Comparison of ENCODE assay signal across 8 mouse cellular contexts in the genomic region with DNA sequence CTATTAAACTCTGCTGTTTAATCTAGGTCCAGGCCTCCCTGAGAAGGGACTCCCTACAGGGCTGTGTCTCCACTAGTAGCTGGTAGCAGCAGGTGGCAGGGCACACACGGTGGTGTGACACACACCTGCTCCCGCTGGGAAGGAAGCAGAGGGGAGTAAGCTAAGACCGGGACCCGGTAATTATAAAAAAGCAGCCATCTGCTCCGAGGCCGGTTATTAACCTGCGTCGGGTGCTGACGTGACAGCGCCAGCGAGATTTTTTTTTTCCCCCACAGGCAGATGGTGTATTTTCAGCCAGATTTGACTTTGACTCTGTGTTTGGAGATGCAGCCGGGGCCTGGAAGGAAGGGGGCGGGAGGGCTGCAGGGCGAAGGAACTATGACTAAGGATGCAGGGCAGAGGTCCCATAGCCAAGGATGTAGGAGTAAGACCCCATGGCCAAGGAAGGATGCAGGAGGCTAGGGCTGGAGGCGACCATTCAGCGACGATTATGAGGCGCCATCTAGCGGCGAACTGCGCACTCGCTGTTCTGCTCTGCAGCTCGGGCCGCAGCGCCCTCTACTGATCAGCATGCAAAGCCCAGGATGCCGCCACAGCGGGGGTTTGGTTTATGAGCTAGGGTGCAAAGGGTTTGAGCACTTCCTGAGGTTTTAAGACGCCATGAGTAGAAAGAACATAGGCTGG. TPM values are rescaled to one million over a fixed set of nuclear protein-coding genes. Genes with fewer than 3 reads are reported as not detected.
A peak's percentile ranks its signal among the peaks of the same experiment; 100 is the strongest.
DNase-seq lines count a peak whose midpoint lies in the region; ATAC-seq and TF ChIP-seq lines count a peak whose summit lies in the region.

No protein-coding gene starts in this region.

- no peaks in the 10 kb centered on the region for H3K79me2 ChIP-seq in myocyte (ENCODE audit: control insufficient read depth, insufficient read depth)

- WGBS in heart, embryonic 14.5 days = 4% methylated on average over 28 of the region's 28 CpGs
- WGBS in liver, embryonic 11.5 days = 6% methylated on average over 28 of the region's 28 CpGs

- H3K36me3 ChIP-seq in heart, embryonic 14.5 days (ENCODE audit: control insufficient read depth, insufficient read depth, low read length) = peaks cover 7% of the 10 kb centered on the region
- H3K36me3 ChIP-seq in liver, embryonic 11.5 days (ENCODE audit: control insufficient read depth, insufficient read depth, low read length) = no peaks in the 10 kb centered on the region
- no peaks in the 10 kb centered on the region for H3K36me3 ChIP-seq in myocyte (ENCODE audit: control insufficient read depth, insufficient read depth)

- ATAC-seq in erythroid progenitor cell, adult 5-6 weeks (replicated peaks; ENCODE audit: low FRiP score, poor library complexity, severe bottlenecking) = peak; percentile 80
- ATAC-seq in heart, embryonic 14.5 days (ENCODE audit: insufficient number of reproducible peaks, insufficient read depth, low FRiP score, low read depth) = peak; percentile 66; the same call in 1 of the 2 replicates
- ATAC-seq in liver, embryonic 11.5 days (replicated peaks; ENCODE audit: low FRiP score) = peak; percentile 82

- H3K27ac ChIP-seq in heart, embryonic 14.5 days (replicated peaks in 1 of 2; ENCODE audit: control insufficient read depth in 1 of 2, insufficient read depth in 1 of 2, low read depth in 2 of 2, low read length in 2 of 2) = no peak overlapping the region
- no peak overlapping the region for H3K27ac ChIP-seq in liver, embryonic 11.5 days (ENCODE audit: low read depth, low read length)

- H3K4me1 ChIP-seq in heart, embryonic 14.5 days (ENCODE audit: control insufficient read depth in 2 of 2, insufficient read depth in 2 of 2, low read length in 2 of 2) = 0 out of 4 replicates have a peak, but pooled peaks cover 0 to 4% of the 10 kb centered on the region in 2 experiments
- no peaks in the 10 kb centered on the region for H3K4me1 ChIP-seq in liver, embryonic 11.5 days (replicated peaks; ENCODE audit: control insufficient read depth, insufficient read depth, low read length)

- TF ChIP-seq POLR2A in myocyte (IDR thresholded peaks at IDR 0.05; ENCODE audit: insufficient read length, low read depth) = no peak

- H3K4me3 ChIP-seq in heart, embryonic 14.5 days (ENCODE audit: control insufficient read depth in 1 of 2, insufficient read depth in 1 of 2, low read depth in 1 of 2, low read length in 2 of 2) = no peak overlapping the region
- no peak overlapping the region for H3K4me3 ChIP-seq in liver, embryonic 11.5 days (ENCODE audit: low read depth, low read length)
- H3K4me3 ChIP-seq in myocyte = no peak overlapping the region

- no peak overlapping the region for H3ac ChIP-seq in myocyte (ENCODE audit: control insufficient read depth, insufficient read length)

- H3K9ac ChIP-seq in heart, embryonic 14.5 days (ENCODE audit: low read length) = peak overlapping the region; percentile 13; the same call in 1 of the 2 replicates
- H3K9ac ChIP-seq in liver, embryonic 11.5 days (ENCODE audit: low read depth, low read length) = no peak overlapping the region

- H3K9me3 ChIP-seq in heart, embryonic 14.5 days (ENCODE audit: control insufficient read depth, low read length) = no peaks in the 10 kb centered on the region
- H3K9me3 ChIP-seq in liver, embryonic 11.5 days (ENCODE audit: control insufficient read depth, low read length) = no peaks in the 10 kb centered on the region

- H3K27me3 ChIP-seq in heart, embryonic 14.5 days (ENCODE audit: control insufficient read depth, insufficient read depth, low read length) = no peaks in the 10 kb centered on the region
- no peaks in the 10 kb centered on the region for H3K27me3 ChIP-seq in liver, embryonic 11.5 days (replicated peaks; ENCODE audit: control insufficient read depth, insufficient read depth, low read length)
- no peaks in the 10 kb centered on the region for H3K27me3 ChIP-seq in myocyte (ENCODE audit: control insufficient read depth, insufficient read depth, insufficient read length)

- peak overlapping the region; percentile 53 for H3K4me2 ChIP-seq in heart, embryonic 14.5 days (ENCODE audit: low read length)
- H3K4me2 ChIP-seq in liver, embryonic 11.5 days = peak overlapping the region; percentile 35
- peak overlapping the region; percentile 59 for H3K4me2 ChIP-seq in myocyte (ENCODE audit: low read depth)

- peak; percentile 94 for DNase-seq in CD4-positive, CD25-positive, alpha-beta regulatory T cell, adult 2 months (ENCODE audit: low read depth, low spot score)
- peak; percentile 54 for DNase-seq in brain, embryonic 18.5 days (ENCODE audit: low read depth, low spot score)
- peak; percentile 93 for DNase-seq in kidney, postnatal 10 days
- DNase-seq in liver, embryonic 11.5 days (ENCODE audit: low spot score) = peak; percentile 85
- peak; percentile 81 to 95 for DNase-seq in spleen, postnatal 4 days (ENCODE audit: low spot score in 2 of 2)

TF ChIP-seq in myocyte, 11 proteins besides CTCF, POLR2A, EP300 and RAD21:
- TF ChIP-seq SRF (IDR thresholded peaks at IDR 0.05; ENCODE audit: control insufficient read depth, insufficient read length, low read depth) (no peak), POLR2AphosphoS2 (IDR thresholded peaks at IDR 0.05; ENCODE audit: insufficient read length, low read depth) (no peak), CEBPB (IDR thresholded peaks at IDR 0.05; ENCODE audit: insufficient read depth, poor library complexity, severe bottlenecking) (no peak), TCF12 (IDR thresholded peaks at IDR 0.05; ENCODE audit: insufficient read depth, poor library complexity, severe bottlenecking) (no peak), USF1 (IDR thresholded peaks at IDR 0.05; ENCODE audit: low read depth) (no peak), REST (IDR thresholded peaks at IDR 0.05; ENCODE audit: insufficient read depth, insufficient read length) (no peak), MYOD1 (IDR thresholded peaks at IDR 0.05; ENCODE audit: control insufficient read depth in 1 of 3, insufficient read length in 2 of 3, low read depth in 2 of 3) (peak in 1 of 3 experiments; percentile 10)

RNA-seq across cellular contexts. Expression of gene 1600014C10Rik, which starts 17.7 kb away (rescaled TPM):
- total RNA-seq in erythroid progenitor cell, adult 5-6 weeks (2015; ENCODE audit: low replicate concordance) = 2.9 and 3.2 TPM in 2 replicates
- total RNA-seq in erythroid progenitor cell, adult 5-6 weeks (2017; ENCODE audit: low replicate concordance) = 3.3 and 3.6 TPM in 2 replicates
- 14.4 and 15.2 TPM in 2 replicates for polyA plus RNA-seq in heart, embryonic 14.5 days (2014; fragmentation: Nextera tagmentation; extraction: Ambion mirVana)
- polyA plus RNA-seq in liver, embryonic 11.5 days (2014; fragmentation: Nextera tagmentation; extraction: Ambion mirVana) = 11.9 and 12.4 TPM in 2 replicates
- 5.1 TPM for polyA plus RNA-seq in myocyte (2012; fragmentation: generic; extraction: Trizol)

RNA-seq across cellular contexts. Expression of gene Plekhf1, which starts 27.1 kb away (rescaled TPM):
- not detected in 2 replicates for total RNA-seq in erythroid progenitor cell, adult 5-6 weeks (2015; ENCODE audit: low replicate concordance)
- total RNA-seq in erythroid progenitor cell, adult 5-6 weeks (2017; ENCODE audit: low replicate concordance) = 0.13 TPM in 1 of 2 replicates, not detected in the other
- polyA plus RNA-seq in heart, embryonic 14.5 days (2014; fragmentation: Nextera tagmentation; extraction: Ambion mirVana) = 4.0 TPM in 2 replicates
- polyA plus RNA-seq in liver, embryonic 11.5 days (2014; fragmentation: Nextera tagmentation; extraction: Ambion mirVana) = 0.67 and 1.2 TPM in 2 replicates
- 3.0 TPM for polyA plus RNA-seq in myocyte (2012; fragmentation: generic; extraction: Trizol)
